Mouse (Mus musculus): ENCODE measurements around the gene Vmn1r81. TPM values are rescaled to one million over a fixed set of nuclear protein-coding genes. Genes with fewer than 3 reads are reported as not detected.

Vmn1r81 gene
- not detected in 2 replicates for total RNA-seq (2012; rRNA removed)

DNA sequence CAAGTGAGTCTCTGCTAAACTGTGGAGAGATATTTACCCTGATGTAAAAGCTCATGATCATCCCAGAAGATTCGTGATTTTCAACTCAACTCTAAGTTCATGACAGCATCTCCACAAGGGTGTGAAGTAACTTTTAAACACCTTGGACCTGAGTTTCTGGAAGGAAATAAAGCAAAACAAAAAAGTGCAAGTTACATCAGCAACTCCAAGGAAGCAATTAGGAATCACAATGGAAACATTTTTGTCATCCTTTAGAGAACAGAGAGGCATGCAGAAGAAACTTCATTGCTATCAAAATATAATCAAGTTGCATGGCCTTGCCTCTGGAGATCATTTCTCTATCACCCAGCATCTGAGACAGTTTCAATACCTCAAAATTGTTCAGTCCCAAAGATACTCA, at the start of gene Vmn1r81:
Vmn1r81 (minus strand) TSS at position 101 of the 400 bp plus-strand sequence.
- H3K9ac ChIP-seq (ENCODE audit: insufficient read depth, low read depth, low read length, poor library complexity, severe bottlenecking): no peak within 1 kb of the TSS
- no peak within 1 kb of the TSS for H3K27ac ChIP-seq (ENCODE audit: insufficient read depth, low read depth, low read length, poor library complexity, severe bottlenecking)
- DNase-seq (ENCODE audit: low read depth, low spot score): no peak
- in situ Hi-C loops (cut with MboI; ENCODE audit: low sequenced_read_pairs in 2 of 2, unreplicated experiment in 2 of 2): no loop called here
- TF ChIP-seq ZNF384 (IDR thresholded peaks at IDR 0.05; ENCODE audit: low read depth, low read length): no peak
- no peak for TF ChIP-seq CHD2 (IDR thresholded peaks at IDR 0.05; ENCODE audit: low read depth, low read length)
- no peaks in the 10 kb centered on the region for H3K9me3 ChIP-seq (ENCODE audit: control insufficient read depth, insufficient read depth, low read depth, low read length)
- H3K4me3 ChIP-seq (ENCODE audit: insufficient read depth in 1 of 2, low read depth in 1 of 2, low read length in 2 of 2, poor library complexity in 1 of 2, severe bottlenecking in 1 of 2): no peak within 1 kb of the TSS
- no peaks in the 10 kb centered on the region for H3K4me1 ChIP-seq (ENCODE audit: control insufficient read depth in 2 of 2, insufficient read depth in 2 of 2, low read length in 2 of 2, poor library complexity in 1 of 2)
- H3K36me3 ChIP-seq (ENCODE audit: control insufficient read depth, insufficient read depth, low read length, poor library complexity, severe bottlenecking): no peaks in the 10 kb centered on the region

DNA sequence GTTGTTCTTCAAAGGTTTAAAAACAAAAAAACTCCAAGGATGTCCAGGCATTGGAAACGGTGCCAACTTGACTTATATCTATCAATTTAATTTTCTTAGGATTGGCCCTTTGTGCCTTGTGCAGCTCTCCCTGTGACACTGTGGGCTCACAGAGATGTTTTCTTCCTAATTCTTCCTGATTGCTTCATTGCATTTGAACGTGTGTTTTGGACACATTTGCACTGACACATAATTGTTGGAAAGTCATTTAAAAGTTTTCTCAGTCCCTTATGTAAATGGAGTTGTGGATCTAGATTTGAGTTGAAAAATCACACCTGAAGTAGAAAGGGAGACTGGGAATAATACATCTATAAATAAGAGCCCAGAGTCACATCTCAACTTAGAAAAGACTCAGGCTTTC, 32.1 kb upstream of the Vmn1r81 start, which contains the start of gene Vmn1r82:
Vmn1r82 (plus strand) TSS at position 301 of the 400 bp plus-strand sequence.
- Histone ChIP-seq H3K36me3 (ENCODE audit: control insufficient read depth, insufficient read depth, low read length, poor library complexity, severe bottlenecking) (no peaks in the 10 kb centered on the region), H3K9ac (ENCODE audit: insufficient read depth, low read depth, low read length, poor library complexity, severe bottlenecking) (no peak within 1 kb of the TSS), H3K27ac (ENCODE audit: insufficient read depth, low read depth, low read length, poor library complexity, severe bottlenecking) (no peak within 1 kb of the TSS), H3K9me3 (ENCODE audit: control insufficient read depth, insufficient read depth, low read depth, low read length) (no peaks in the 10 kb centered on the region), H3K4me3 (ENCODE audit: insufficient read depth in 1 of 2, low read depth in 1 of 2, low read length in 2 of 2, poor library complexity in 1 of 2, severe bottlenecking in 1 of 2) (no peak within 1 kb of the TSS), H3K4me1 (ENCODE audit: control insufficient read depth in 2 of 2, insufficient read depth in 2 of 2, low read length in 2 of 2, poor library complexity in 1 of 2) (no peaks in the 10 kb centered on the region)
- in situ Hi-C loops (cut with MboI; ENCODE audit: low sequenced_read_pairs in 2 of 2, unreplicated experiment in 2 of 2): no loop called here
- TF ChIP-seq ZNF384 (IDR thresholded peaks at IDR 0.05; ENCODE audit: low read depth, low read length): no peak
- TF ChIP-seq MAFK (IDR thresholded peaks at IDR 0.05; ENCODE audit: insufficient read depth, low read depth, low read length): no peak
- TF ChIP-seq CHD2 (IDR thresholded peaks at IDR 0.05; ENCODE audit: low read depth, low read length): no peak
- no peak for TF ChIP-seq HCFC1 (IDR thresholded peaks at IDR 0.05; ENCODE audit: borderline replicate concordance, insufficient read depth, low read length)
- TF ChIP-seq ZC3H11A (IDR thresholded peaks at IDR 0.05; ENCODE audit: borderline replicate concordance, low read depth, low read length): no peak
- DNase-seq (ENCODE audit: low read depth, low spot score): no peak

DNA sequence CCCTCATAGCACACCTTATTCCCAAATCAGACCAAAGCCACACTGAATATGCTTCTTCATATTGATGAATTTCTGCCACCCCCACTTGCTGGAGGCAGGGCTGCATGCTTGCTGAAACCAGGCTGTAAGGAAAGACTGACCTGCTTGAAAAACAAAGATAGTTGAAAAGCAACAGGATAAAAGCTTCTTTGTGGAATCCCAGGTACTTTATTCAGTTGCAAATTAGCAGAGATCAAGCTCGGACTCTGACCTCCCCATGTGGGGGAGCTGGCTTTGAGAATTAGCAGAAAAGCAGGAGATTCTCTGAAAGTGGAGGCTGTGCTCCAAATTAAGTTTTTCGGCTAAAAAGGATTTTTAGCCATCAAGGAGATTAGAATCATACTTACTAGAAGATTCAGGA, 63.9 kb downstream of the Vmn1r81 start:
- Histone ChIP-seq H3K4me3 (ENCODE audit: insufficient read depth in 1 of 2, low read depth in 1 of 2, low read length in 2 of 2, poor library complexity in 1 of 2, severe bottlenecking in 1 of 2) (no peak overlapping the region), H3K27ac (ENCODE audit: insufficient read depth, low read depth, low read length, poor library complexity, severe bottlenecking) (peak overlapping the region; percentile 40; the same call in 1 of the 2 replicates), H3K36me3 (ENCODE audit: control insufficient read depth, insufficient read depth, low read length, poor library complexity, severe bottlenecking) (no peaks in the 10 kb centered on the region), H3K9me3 (ENCODE audit: control insufficient read depth, insufficient read depth, low read depth, low read length) (no peaks in the 10 kb centered on the region; the same call in 1 of the 2 replicates), H3K9ac (ENCODE audit: insufficient read depth, low read depth, low read length, poor library complexity, severe bottlenecking) (no peak overlapping the region), H3K4me1 (ENCODE audit: control insufficient read depth in 2 of 2, insufficient read depth in 2 of 2, low read length in 2 of 2, poor library complexity in 1 of 2) (no peaks in the 10 kb centered on the region)
- DNase-seq (ENCODE audit: low read depth, low spot score): no peak
- in situ Hi-C loops (cut with MboI; ENCODE audit: low sequenced_read_pairs in 2 of 2, unreplicated experiment in 2 of 2): no loop called here
- no peak for TF ChIP-seq ZC3H11A (IDR thresholded peaks at IDR 0.05; ENCODE audit: borderline replicate concordance, low read depth, low read length)
- TF ChIP-seq HCFC1 (IDR thresholded peaks at IDR 0.05; ENCODE audit: borderline replicate concordance, insufficient read depth, low read length): no peak
- no peak for TF ChIP-seq MAFK (IDR thresholded peaks at IDR 0.05; ENCODE audit: insufficient read depth, low read depth, low read length)
- TF ChIP-seq CHD2 (IDR thresholded peaks at IDR 0.05; ENCODE audit: low read depth, low read length): no peak
- no peak for TF ChIP-seq ZNF384 (IDR thresholded peaks at IDR 0.05; ENCODE audit: low read depth, low read length)

Other genes with a start within 250 kb of the Vmn1r81 start
- gene Vmn1r77, start 231.5 kb downstream of the Vmn1r81 start, total RNA-seq (2012; rRNA removed): not detected in 2 replicates
- gene Vmn1r78, start 118.0 kb downstream of the Vmn1r81 start, total RNA-seq (2012; rRNA removed): not detected in 2 replicates
- not detected in 2 replicates for gene Vmn1r79, start 97.0 kb downstream of the Vmn1r81 start, total RNA-seq (2012; rRNA removed)
- gene Vmn1r80, start 79.0 kb downstream of the Vmn1r81 start, total RNA-seq (2012; rRNA removed): not detected in 2 replicates
- gene Vmn1r82, start 32.2 kb upstream of the Vmn1r81 start, total RNA-seq (2012; rRNA removed): not detected in 2 replicates
- not detected in 2 replicates for gene Vmn1r83, start 61.2 kb upstream of the Vmn1r81 start, total RNA-seq (2012; rRNA removed)
- gene Vmn1r84, start 101.0 kb upstream of the Vmn1r81 start, total RNA-seq (2012; rRNA removed): not detected in 2 replicates
- gene Zfp551, start 154.5 kb upstream of the Vmn1r81 start, total RNA-seq (2012; rRNA removed): 2.4 and 2.5 TPM in 2 replicates
- gene Zfp606, start 210.0 kb upstream of the Vmn1r81 start, total RNA-seq (2012; rRNA removed): 8.3 and 10.3 TPM in 2 replicates
- not detected in 2 replicates for gene 2900092C05Rik, start 244.2 kb upstream of the Vmn1r81 start, total RNA-seq (2012; rRNA removed)